Mouse (Mus musculus) large intestine, adult 2 months (tissue): ENCODE results near the gene 2410004P03Rik. TPM values are rescaled to one million over a fixed set of nuclear protein-coding genes. Genes with fewer than 3 reads are reported as not detected.
A peak's percentile ranks its signal among the peaks of the same experiment; 100 is the strongest.
"Not testable (repeated sequence)": the region's sequence is repeated elsewhere in the genome, so short reads cannot be mapped to it uniquely, and the experiment has no call there.

ENCODE experiments used
- DNase-seq: peaks from one replicate; pipeline ENCODE4 v3.0.0-alpha.2; 2012; ENCODE audit warnings: low read depth, low spot score
- WGBS: fragments of 180-500 bp; shearing (Covaris S2); methylation state at CpG from one replicate; pipeline ENCODE4 v1.1.7; 2018; 5-methylcytosine and 5-hydroxymethylcytosine counted together
- polyA plus RNA-seq: library from polyadenylated mRNA; depleted of rRNA; stranded (reverse); fragments of >200 nt; gene quantifications from 2 replicates; pipeline ENCODE4 v1.2.3, GENCODE M21; 2012

2410004P03Rik gene
- polyA plus RNA-seq, 1 experiment: 0.19 TPM

DNA sequence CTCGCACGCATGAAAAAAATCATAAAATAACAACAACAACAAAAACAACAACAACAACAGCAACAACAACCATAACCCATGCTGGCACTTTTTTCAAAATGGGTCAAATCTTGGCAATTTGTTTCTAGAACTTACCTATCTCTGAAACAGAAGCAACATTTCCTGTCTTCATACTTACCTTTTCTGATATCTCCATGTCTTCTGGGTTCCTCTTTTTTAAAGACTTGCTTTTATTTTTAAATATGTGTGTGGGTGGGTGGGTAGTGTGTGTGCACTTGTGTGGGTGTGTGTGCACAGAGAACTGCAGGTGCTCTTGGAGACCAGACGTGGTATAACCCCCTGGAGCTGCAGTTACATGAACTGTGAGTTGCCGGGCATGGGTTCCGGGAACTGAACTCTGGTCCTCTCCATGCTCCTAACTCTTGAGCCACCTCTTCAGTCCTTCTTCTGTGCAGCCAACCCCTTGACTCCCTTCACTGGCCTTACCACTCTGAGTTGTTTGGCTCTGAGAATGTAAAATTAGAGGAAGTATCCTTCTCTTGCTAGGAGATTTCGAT, 13.1 kb upstream of the 2410004P03Rik start:
- no peak for DNase-seq
- WGBS: 77% methylated on average over 6 of the region's 6 CpGs

DNA sequence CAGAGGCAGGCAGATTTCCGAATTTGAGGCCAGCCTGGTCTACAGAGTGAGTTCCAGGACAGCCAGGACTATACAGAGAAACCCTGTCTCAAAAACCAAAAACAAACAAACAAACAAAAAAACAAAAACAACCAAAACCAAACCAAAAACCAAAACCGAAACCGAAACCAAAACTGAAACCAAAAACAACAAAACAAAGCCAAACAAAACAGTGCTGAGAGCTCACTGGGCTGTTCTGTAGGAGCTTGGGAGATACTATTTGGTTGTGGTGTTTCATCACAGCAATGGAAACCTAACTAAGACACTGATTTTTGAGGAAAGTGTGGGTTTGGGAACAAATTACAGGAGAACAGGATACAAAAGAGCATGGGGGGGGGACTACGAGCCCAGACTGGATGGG, 10.6 kb upstream of the 2410004P03Rik start:
- WGBS: 88% methylated on average over 4 of the region's 4 CpGs
- DNase-seq: no peak

DNA sequence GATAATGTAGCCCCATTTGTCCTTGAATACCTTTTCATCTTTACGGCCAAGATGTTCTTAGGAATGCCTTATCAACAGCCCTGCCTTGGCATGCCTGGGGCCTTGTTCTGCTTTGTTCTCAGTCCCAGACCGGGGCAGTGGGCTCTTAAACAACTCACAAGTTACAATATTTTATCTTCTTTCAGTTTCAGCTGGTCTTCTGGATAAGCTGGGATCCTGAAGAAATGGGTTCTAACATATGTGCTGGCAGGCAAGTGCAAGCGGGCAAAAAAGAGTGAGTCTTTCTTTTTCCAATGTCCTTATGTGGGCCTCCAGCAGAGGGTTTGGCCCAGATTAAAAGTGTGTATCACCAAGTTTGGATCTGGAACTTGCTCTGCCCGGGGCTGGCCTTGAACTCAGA, 9.6 kb upstream of the 2410004P03Rik start:
- not testable (repeated sequence) for DNase-seq
- 71% methylated on average over 4 of the region's 4 CpGs for WGBS

DNA sequence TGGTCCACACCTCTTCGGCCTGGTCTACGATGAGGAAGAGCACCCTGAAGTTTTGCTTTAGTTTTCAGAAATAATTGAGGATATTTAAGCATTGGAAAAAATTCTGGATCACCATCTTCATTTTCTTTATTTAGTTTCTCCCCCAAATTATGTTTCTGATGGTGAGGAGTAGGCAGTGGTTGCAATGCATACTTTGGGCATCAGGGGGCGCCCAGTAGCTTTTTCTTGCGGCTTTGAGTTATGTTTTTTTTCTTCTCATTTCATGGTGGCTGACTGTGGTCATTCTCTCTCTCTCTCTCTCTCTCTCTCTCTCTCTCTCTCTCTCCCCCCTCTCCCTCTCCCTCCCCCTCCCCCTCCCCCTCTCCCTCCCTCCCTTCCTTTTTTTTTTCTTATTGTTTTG, 6.9 kb upstream of the 2410004P03Rik start:
- no peak for DNase-seq
- WGBS: 34% methylated on average over 4 of the region's 4 CpGs

DNA sequence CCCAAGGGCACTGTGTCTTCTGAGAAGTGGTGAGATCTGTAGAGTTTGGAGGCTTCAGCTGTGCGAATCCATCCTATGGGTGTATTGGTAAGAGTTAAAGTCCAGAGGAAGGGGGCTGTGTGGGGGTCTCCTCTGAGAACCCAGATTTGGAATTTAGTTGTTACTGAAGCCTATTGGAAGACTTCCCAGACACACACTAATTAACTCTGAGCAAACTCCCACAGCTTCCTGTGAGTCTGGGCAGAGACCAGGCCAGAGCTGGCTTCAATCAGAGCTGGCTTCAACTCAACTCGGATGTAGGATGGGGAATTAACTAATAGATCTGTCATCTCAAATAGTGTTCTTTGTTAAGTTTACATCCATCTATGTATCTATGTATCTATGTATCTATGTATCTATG, 4.2 kb upstream of the 2410004P03Rik start:
- 64% methylated on average over 2 of the region's 2 CpGs for WGBS
- DNase-seq: no peak

DNA sequence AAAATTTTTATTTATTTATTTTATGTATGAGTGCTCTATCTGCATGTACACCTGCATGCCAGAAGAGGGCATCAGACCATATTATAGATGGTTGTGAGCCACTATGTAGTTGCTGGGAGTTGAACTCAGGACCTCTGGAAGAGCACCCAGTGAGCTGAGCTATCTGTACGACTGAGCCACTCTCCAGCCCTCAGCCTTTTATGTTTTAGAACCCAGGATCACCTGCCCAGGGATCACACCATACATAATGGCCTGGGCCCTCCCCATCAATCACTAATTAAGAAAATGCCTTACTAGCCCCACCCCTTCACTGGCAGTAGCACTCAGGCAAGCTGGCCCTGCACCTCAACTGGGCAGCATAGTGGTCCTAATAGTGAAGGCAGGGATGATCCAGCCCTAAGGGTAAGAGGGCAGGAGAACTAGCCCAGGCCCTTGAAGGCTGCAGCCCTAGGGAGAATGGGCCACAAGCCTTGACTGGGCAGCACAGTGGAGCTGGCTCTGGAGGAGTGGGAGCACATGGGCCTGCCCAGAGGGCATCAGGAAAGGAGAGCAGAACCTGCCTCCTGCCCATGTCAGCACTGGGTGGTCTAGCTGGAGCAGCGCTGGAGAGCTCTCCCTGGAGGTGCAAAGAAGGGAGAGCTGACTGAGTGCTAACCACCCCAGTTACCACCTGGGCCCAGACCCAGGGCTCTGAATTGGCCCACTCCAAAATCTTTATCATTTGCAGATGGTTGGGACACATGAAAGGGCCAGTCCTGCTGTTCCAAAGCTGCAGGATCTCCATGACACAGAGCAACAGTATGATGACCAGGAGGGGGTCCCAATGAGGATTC, 756 bp upstream of the 2410004P03Rik start:
- no peak for DNase-seq
- 83% methylated on average over 2 of the region's 2 CpGs for WGBS

DNA sequence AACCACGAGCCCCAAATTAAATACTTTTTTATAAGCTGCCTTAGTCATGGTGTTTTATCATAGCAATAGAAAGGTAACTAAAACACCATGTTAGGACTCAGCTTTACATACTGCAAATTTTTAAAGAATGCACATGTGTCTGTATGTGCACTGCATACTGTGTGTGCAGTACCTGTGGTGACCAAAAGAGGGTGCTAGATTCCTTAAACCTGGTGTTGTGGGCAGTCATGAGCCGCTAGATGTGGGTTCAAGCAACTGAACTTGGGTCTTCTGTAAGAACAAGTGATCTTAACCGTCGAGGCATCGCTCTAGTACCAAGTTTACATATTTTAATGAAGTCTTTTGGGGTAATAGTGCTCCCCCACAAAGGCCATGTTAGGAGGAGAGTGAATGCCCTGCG, 2.1 kb downstream of the 2410004P03Rik start:
- WGBS: 97% methylated on average over 6 of the region's 6 CpGs

DNA sequence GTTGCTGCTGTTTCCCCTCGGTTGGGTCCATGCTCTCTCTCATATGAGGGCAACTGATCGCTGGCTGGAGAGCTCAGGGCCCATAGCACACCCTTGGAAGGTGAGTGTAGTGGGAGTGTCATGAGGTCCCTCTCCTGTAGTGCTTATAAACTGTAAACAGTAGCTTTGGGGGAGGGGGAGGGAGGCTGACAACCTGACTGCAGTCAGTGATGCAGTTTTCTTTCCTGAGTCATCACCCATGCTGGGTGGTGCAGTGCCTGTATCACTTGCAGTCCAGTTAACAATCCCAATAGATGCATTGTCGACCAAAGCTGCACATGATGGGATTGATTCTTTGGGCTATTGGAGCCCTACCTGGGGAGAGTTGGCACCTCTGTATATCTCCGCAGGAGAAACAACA, 10.3 kb downstream of the 2410004P03Rik start:
- 73% methylated on average over 4 of the region's 4 CpGs for WGBS
- DNase-seq: no peak

More for the DNA sequence above, 2.1 kb downstream of the 2410004P03Rik start:
- no peak for DNase-seq

DNA sequence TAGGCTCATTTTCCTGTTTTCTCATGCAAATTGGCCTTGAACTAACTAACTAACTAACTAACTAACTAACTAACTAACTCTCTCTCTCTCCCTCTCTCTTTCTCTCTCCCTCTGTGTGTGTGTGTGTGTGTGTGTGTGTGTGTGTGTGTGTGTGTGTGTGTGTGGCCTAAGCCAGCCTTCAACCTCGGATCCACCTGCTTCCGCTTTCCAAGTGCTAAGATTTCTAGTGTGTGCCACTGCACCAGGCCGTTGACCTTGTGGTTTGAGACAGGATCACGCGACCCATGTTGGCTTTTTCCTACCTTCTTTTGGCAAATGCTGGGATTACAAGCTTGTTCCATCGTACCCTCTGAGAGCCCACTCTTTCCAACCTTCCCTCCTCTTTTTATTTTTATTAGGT, 10.9 kb downstream of the 2410004P03Rik start:
- WGBS: 67% methylated on average over 6 of the region's 6 CpGs
- no peak for DNase-seq

DNA sequence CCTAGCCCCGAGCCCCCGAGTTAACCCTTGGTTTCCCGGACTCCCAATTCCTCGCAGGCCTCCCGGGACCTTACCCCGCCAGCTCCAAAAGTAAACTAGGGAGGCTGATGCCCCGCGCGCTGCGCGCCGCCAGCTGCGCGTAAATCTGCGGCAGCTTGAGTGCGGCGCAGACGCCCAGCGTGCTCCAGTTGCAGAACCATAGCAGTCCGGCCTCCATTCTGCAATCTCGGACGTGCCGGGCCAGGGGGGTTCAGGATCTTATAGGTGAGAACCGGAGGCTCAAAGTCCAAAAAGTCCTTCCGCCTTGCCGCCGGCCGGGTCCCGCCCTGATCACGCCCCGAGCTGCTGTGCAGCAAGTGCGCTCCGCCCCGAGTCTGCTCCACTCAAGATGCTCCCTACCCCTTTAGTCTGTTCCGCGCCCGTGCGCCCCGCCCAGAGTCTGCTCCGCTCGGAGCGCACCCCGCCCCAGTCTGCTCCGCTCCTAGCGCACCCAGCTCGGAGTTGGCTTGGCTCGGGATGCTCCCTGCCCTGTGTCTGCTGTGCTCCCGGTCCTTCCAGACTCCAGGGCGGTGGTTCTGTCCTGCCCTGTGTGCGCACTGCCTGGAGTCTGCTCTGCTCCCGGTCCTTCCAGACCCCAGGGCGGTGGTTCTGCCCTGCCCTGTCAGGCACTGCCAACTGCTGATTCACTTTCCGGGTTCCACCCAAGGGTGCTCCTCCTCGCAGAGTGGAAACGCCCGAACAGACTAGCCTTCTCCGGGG, 11.6 kb downstream of the 2410004P03Rik start, which contains the start of gene Pqlc3:
Gene Pqlc3, minus strand, starts transcription at position 670 of the 759 bp plus-strand sequence.
- 1% methylated on average over 57 of the region's 57 CpGs for WGBS
- DNase-seq: peak; percentile 81

DNA sequence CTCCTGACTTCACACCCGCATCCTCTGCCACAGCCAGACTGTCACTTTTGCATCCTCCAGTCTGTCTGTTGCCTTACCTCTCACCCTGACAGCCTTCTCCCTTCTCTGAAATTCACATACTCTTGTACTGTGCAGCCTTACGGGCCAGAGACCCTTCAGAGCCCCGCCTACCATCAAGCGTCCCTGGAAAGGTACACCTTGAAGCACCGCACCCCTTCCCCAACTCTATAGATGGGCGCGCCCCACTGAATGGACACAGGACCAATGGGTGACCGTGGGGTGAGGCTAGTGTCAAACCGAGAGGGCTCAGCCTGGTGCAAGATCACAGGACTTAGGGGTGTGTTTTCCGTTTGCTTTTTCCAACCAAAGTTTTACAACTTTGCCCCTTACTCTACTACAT, 12.4 kb downstream of the 2410004P03Rik start:
- DNase-seq: no peak
- 18% methylated on average over 10 of the region's 10 CpGs for WGBS

DNA sequence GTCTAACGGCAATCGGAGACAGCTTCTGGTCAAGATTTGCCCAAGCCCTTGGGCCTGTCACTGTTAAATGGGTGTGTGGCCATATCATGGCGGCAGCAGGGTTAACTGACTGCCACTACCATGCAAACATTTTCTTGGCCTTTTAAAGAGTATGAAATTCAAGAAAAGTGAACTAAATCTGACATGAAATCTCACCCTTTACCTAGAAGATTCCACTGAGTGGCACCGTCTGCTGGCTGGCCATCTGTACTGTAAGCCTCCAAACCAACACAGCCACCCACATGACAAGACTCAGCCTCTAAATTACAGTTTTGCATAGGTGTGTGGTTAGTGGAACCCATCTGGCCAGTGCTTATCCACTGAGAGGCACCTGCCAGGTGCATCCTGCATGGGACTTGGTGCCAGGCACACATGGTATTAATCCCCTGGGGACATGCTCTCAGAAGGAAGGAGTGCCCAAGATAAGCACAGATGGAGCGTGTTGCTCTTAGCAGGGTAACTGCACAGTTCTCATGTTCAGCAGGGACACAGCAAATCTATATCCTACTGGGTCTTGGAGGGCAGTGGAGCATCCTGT, 14.6 kb downstream of the 2410004P03Rik start:
- 91% methylated on average over 5 of the region's 5 CpGs for WGBS
- DNase-seq: no peak

DNA sequence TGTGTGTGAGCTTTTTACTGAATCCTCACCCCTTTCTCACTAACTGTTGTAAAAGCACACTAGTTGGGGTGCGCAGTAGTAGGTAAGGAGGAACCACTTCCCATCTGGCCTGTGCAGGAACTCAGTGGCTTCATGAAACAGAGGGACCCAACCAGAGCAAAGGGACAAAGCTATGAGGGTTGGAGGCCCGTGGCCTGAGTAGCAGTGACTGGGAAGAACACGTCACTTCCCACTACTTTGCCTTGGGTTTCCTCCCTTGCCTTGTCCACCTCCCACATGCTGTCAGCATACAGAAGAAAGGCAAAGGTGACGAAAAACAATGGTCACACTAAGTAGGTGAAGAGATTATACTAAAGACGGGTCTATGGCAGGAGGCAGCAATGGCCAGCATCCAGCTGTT, 15.2 kb downstream of the 2410004P03Rik start:
- DNase-seq: no peak
- WGBS: 90% methylated on average over 5 of the region's 5 CpGs

DNA sequence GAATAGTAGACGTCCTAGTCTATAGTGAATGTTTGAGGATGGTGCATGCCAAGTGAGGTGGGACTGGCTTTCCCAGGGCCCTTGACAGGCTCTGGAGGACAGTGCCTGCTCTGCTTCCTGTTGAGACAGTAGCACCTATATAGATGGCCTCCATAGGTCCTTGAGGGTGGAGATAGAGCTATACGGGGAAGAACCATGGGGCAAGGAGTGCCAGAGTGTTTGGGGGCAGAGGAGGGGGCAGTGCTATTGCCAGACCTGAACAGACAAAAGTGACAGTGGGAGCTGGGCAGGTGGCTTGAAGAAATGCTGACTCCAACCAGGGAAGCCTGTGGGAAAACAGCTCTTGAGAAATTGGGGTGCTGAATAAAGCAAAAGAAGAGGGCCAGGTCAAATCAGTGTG, 17.2 kb downstream of the 2410004P03Rik start:
- DNase-seq: no peak
- 86% methylated on average over 2 of the region's 2 CpGs for WGBS

DNA sequence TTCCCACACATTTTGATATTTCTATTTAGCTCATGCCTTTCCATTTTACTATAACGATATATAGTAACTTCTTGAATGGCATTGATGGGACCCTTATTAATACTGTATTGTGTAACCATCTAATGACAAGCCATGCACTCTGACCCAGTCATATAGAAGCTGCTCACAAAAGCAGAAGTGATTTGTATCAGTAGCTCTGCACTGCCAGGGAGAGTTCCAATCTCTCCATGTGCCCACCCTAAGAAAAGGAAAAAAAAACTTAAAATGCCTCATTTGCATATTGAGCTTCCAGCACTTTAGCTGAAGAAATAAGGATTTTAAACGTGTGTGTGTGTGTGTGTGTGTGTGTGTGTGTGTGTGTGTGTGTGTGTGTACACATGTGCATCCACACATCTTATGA, 19.2 kb downstream of the 2410004P03Rik start:
- 80% methylated on average over 2 of the region's 2 CpGs for WGBS
- no peak for DNase-seq

DNA sequence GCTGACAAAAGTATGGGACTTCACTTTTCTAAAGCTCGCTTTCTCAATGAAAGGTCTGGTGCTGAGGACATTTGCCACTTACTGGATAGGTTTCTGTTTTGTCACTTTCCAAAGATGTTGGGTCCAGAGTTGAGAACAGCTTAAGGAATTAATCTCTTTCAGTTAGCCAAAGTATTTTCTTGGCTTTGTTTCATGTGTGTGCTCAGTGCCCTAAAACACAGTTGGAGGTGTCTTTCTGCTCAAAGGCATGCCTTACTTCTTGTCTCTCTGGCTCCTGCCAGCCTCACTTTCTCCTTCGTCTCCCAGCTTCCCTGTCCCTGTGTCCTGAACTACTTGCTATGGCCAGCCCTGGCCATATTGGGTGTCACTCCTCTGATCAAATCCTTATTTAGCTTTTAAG, 20.2 kb downstream of the 2410004P03Rik start:
- no peak for DNase-seq
- 90% methylated on average over 2 of the region's 2 CpGs for WGBS

DNA sequence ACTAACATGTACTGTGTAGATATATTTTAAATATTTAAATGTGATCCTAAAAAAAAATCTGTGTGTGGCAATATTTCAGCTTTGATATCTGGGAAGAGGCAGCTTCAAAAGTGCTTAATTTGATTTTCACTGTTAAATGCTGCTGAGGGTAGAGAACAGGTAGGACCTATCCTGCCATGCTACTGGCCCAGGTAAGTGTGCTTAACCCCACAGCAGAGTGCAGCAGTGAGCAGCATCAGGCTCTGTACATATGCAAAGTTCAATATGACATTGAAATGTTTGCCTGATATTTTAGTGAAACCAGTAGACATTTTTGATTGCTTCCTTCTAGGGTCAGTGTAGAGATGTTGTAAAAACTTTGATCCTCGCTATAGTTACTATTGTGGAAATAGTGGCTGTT, 25.7 kb downstream of the 2410004P03Rik start:
- DNase-seq: no peak
- WGBS: 92% methylated on average over 1 of the region's 1 CpGs

DNA sequence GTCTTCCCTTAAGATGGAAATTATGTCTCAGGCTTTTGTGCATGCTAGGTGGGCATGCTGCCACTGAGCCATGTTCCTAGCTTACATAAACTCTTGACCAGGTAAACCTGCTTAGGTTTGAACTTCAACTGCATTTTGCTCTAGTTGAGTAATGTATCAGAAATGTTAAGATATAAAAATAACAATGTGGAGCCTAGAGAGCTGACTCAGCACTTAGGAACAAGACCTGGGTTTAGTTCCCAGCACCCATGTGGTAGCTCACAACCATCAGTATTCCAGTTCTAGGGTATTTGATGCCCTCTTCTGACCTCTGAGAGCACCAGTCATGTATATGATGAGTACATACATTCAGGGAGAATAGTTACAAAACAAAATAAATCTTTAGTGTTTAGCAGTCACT, 34.4 kb downstream of the 2410004P03Rik start:
- no peak for DNase-seq

DNA sequence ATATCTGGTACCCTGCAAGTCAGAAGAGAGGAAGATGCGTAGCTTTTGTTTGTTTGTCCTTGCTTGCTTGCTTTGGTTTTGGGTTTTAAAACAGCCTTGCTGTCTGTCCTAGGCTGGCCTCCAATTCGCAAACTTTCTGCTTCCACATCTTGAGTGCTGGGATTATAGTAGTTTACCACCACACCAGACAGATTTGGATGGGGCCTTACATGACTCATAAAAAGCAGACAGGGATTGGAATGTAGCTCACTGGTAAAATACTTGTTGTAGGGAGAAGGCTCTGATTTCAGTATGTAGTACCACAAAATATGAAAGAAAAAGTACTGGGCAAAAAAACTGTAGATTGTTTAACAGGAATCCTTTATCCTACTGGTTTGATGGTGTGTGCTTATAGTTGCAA, 44.7 kb downstream of the 2410004P03Rik start:
- 72% methylated on average over 2 of the region's 2 CpGs for WGBS
- DNase-seq: no peak

DNA sequence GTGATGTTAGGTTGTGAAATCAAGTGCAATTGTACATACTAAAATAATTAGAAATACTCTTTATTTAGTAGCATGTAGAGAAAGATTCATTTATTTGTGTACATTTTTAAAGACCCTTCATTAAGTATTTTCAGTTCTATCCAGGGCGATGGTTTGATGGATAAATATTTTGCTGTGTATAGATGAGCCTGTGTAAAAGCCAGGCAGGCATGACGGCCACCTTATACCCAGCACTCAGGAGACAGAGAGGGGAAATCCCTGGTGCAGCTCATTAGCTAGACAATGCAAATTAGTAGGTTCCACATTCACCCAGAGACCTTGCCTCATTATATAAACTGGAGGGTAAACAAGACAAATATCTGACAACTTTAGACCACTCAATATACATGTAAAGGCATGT, 48.2 kb downstream of the 2410004P03Rik start:
- 87% methylated on average over 2 of the region's 2 CpGs for WGBS
- DNase-seq: no peak
